Mouse (Mus musculus) frontal cortex, postnatal 14 days (tissue): Measurements from ENCODE around the gene Pfn3.

Source experiments
- DNase-seq, 2 experiments: peaks; one replicate each; pipeline ENCODE4 v3.0.0; 2022; ENCODE audit warnings: low spot score in 2 of 2

Pfn3 gene

GRCm38 (mm10) chr13:55430566-55430965 lies 15.5 kb upstream of the Pfn3 start:
- no peak for DNase-seq

GRCm38 (mm10) chr13:55429226-55429888 lies 14.3 kb upstream of the Pfn3 start:
- DNase-seq: no peak

- DNase-seq: no peak
These were observed 11.6 kb upstream of the Pfn3 start, which contains the start of gene F12 for GRCm38 (mm10) chr13:55426613-55427012. Gene F12, minus strand, starts transcription at chr13:55426793.

GRCm38 (mm10) chr13:55420933-55421800 lies 6.1 kb upstream of the Pfn3 start:
- DNase-seq: peak in 1 of 2 experiments; percentile 64

- no peak for DNase-seq
These were observed 5.2 kb upstream of the Pfn3 start for GRCm38 (mm10) chr13:55420018-55420932.

- no peak for DNase-seq
These were observed 4.1 kb upstream of the Pfn3 start for GRCm38 (mm10) chr13:55419142-55419541.

- peak; percentile 72 to 84 for DNase-seq
These were observed 3.0 kb upstream of the Pfn3 start for GRCm38 (mm10) chr13:55418004-55418403.

GRCm38 (mm10) chr13:55413333-55413732 lies 1.7 kb downstream of the Pfn3 start:
- no peak for DNase-seq

- no peak for DNase-seq
These were observed 2.3 kb downstream of the Pfn3 start for GRCm38 (mm10) chr13:55412643-55413307.

- no peak for DNase-seq
These were observed 3.2 kb downstream of the Pfn3 start for GRCm38 (mm10) chr13:55411826-55412225.

GRCm38 (mm10) chr13:55408546-55409120 lies 6.4 kb downstream of the Pfn3 start:
- DNase-seq: no peak

GRCm38 (mm10) chr13:55407341-55407740 lies 7.7 kb downstream of the Pfn3 start:
- DNase-seq: no peak

GRCm38 (mm10) chr13:55405783-55406390 lies 9.1 kb downstream of the Pfn3 start:
- peak in 1 of 2 experiments; percentile 22 for DNase-seq

GRCm38 (mm10) chr13:55404853-55405782 lies 9.9 kb downstream of the Pfn3 start:
- peak in 1 of 2 experiments; percentile 74 for DNase-seq

GRCm38 (mm10) chr13:55403935-55404852 lies 10.8 kb downstream of the Pfn3 start:
- peak in 1 of 2 experiments; percentile 19 for DNase-seq

GRCm38 (mm10) chr13:55403266-55403665 lies 11.8 kb downstream of the Pfn3 start:
- no peak for DNase-seq

- no peak for DNase-seq
These were observed 15.0 kb downstream of the Pfn3 start for GRCm38 (mm10) chr13:55400039-55400346.

- no peak for DNase-seq
These were observed 15.6 kb downstream of the Pfn3 start for GRCm38 (mm10) chr13:55399300-55400038.
